Mouse (Mus musculus): ENCODE data around the gene Cage1. TPM values are rescaled to one million over a fixed set of nuclear protein-coding genes. Genes with fewer than 3 reads are reported as not detected.

The Cage1 gene
- polyA plus RNA-seq, 1 experiment from 2014 or later = 1.00 TPM

DNA sequence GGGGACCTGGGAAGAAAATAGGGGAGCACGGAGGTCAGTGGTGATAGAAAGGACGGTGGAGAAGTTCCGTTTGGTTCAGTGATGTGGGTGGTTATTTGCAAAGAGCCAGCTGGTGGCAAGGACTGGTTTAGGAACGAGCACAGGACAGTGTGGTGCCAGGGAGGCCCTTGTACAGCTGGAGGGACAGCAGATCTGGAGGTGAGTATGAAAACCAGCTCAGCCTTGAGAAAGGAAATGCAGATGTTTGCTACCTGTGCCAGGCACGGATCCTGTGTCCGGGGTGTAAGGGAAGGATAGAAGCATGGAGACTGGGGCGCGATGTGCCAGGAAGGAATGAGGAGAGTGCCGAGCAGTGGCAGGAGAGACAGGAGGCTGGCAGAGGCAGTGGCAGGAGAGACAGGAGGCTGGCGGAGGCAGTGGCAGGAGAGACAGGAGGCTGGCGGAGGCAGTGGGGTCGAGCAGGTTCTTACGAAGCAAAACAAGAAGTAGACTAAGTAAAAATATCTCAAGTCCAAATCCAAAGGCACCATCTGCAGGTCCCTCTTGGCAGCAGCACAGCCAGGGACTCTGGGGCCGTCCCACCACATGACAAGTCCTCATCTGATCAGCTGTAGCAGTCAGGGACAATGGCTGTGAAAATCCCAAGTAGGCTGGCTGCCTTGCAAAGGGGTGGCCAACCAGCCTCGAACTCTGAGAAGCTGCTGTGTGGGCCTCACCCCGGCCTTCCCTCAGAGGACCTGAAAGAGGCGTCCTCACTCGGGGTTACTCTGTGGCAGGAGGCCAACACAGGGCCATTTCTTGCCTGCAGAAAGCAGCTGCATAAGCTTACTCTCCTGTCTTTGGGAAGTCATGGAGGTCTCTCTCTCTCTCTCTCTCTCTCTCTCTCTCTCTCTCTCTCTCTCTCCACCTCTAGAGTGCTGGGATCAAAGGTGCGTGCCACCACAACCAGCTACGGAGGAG is 72.5 kb downstream of the Cage1 start:
- Histone ChIP-seq H3K4me1 (replicated peaks) (peaks cover 26% of the 10 kb centered on the region), H3K27ac (no peak overlapping the region), H3K9ac (peak overlapping the region; percentile 60; the same call in 1 of the 2 replicates), H3K27me3 (no peaks in the 10 kb centered on the region), H3K4me3 (peak overlapping the region; percentile 50), H3K4me2 (peak overlapping the region; percentile 75), H3K9me3 (replicated peaks) (no peaks in the 10 kb centered on the region), H3K36me3 (no peaks in the 10 kb centered on the region)
- 43% methylated on average over 20 of the region's 20 CpGs for WGBS
- no peak for ATAC-seq (replicated peaks; ENCODE audit: insufficient number of reproducible peaks, insufficient read depth, low FRiP score, low read depth)

DNA sequence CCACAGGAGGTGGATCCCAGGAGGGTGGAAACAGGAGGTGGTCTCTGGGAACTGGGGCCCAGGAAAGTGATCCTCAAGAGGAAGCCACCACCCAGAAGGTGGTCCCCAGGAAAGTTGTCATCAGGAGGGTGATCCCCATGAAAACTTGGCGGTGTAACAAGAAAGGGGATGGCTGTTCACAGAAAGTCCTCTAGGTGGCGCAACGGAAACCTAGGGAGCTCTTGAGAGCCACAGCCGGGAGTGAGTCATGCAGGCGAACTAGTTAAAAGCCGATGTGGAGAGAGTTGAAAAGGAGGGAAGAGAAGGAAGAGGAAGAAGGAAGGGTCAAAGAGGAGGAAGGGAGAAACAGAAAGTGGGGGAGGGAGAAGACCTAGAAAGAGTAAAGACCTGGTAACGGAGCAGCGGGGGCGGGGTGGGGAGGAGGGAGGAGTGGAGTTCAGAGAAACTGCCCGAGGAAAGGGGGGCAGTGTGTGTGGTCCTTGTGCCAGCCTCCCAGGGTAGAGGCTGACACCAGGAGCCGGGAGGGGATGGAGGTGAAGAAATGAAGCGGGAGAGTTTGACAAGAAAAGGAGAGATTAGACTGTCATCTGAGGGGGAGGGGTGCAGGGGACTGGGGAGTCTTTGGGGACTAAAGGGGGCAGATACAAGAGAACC is 73.4 kb downstream of the Cage1 start:
- H3K27me3 ChIP-seq = no peaks in the 10 kb centered on the region
- 3% methylated on average over 12 of the region's 12 CpGs for WGBS
- peak; percentile 35; the same call in 1 of the 2 replicates for ATAC-seq (replicated peaks; ENCODE audit: insufficient number of reproducible peaks, insufficient read depth, low FRiP score, low read depth)
- no peaks in the 10 kb centered on the region for H3K9me3 ChIP-seq (replicated peaks)
- H3K4me3 ChIP-seq = peak overlapping the region; percentile 50
- H3K36me3 ChIP-seq = no peaks in the 10 kb centered on the region
- H3K4me1 ChIP-seq (replicated peaks) = peaks cover 30% of the 10 kb centered on the region
- peak overlapping the region; percentile 60 for H3K9ac ChIP-seq
- 0 out of 2 replicates have a peak overlapping the region, but pooled peaks have one; percentile 33 for H3K27ac ChIP-seq
- peak overlapping the region; percentile 75 for H3K4me2 ChIP-seq

- H3K27ac ChIP-seq = no peak overlapping the region
- no peaks in the 10 kb centered on the region for H3K36me3 ChIP-seq
- WGBS = 78% methylated on average over 9 of the region's 9 CpGs
- no peaks in the 10 kb centered on the region for H3K27me3 ChIP-seq
- no peak overlapping the region for H3K4me3 ChIP-seq
- no peak overlapping the region for H3K4me2 ChIP-seq
- H3K4me1 ChIP-seq (replicated peaks) = peaks cover 30% of the 10 kb centered on the region
- no peak overlapping the region for H3K9ac ChIP-seq
- ATAC-seq (replicated peaks; ENCODE audit: insufficient number of reproducible peaks, insufficient read depth, low FRiP score, low read depth) = no peak
- no peaks in the 10 kb centered on the region for H3K9me3 ChIP-seq (replicated peaks)
Measured at GRCm38 (mm10) chr13:37962541-37962940, 74.3 kb downstream of the Cage1 start.

DNA sequence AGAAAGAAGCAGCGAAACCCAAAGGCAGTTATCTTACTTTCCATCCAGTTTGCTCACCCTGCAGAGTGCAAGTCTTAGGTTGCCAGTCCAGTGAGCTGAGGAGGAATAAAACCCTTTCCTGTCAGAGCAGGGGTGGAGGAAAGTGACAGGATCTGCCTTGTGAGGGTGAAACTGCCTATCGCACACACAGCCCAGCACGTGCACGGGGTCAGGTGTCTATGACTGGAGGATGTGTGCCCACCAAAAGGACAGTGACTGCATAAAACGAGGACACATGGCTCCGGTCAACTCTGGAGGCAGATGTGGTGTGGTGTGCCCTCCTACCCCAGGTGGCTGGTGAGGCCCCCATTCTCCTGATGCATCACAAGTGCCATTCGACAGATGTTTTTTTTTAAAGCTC is 76.9 kb downstream of the Cage1 start:
- Histone ChIP-seq H3K27ac (no peak overlapping the region), H3K27me3 (no peaks in the 10 kb centered on the region), H3K4me2 (no peak overlapping the region), H3K4me3 (no peak overlapping the region), H3K4me1 (replicated peaks) (peaks cover 18% of the 10 kb centered on the region), H3K9ac (no peak overlapping the region), H3K36me3 (no peaks in the 10 kb centered on the region), H3K9me3 (replicated peaks) (no peaks in the 10 kb centered on the region)
- ATAC-seq (replicated peaks; ENCODE audit: insufficient number of reproducible peaks, insufficient read depth, low FRiP score, low read depth) = no peak
- 83% methylated on average over 7 of the region's 7 CpGs for WGBS

- Histone ChIP-seq H3K27me3 (no peaks in the 10 kb centered on the region), H3K9me3 (replicated peaks) (no peaks in the 10 kb centered on the region), H3K4me3 (no peak overlapping the region), H3K27ac (peak overlapping the region; percentile 47), H3K9ac (no peak overlapping the region), H3K4me1 (replicated peaks) (peaks cover 13% of the 10 kb centered on the region), H3K36me3 (no peaks in the 10 kb centered on the region), H3K4me2 (no peak overlapping the region)
- no peak for ATAC-seq (replicated peaks; ENCODE audit: insufficient number of reproducible peaks, insufficient read depth, low FRiP score, low read depth)
- 73% methylated on average over 15 of the region's 15 CpGs for WGBS
Measured at GRCm38 (mm10) chr13:37959239-37959907, 77.5 kb downstream of the Cage1 start.

- Histone ChIP-seq H3K4me3 (no peak overlapping the region), H3K4me2 (no peak overlapping the region), H3K9me3 (replicated peaks) (no peaks in the 10 kb centered on the region), H3K36me3 (no peaks in the 10 kb centered on the region), H3K9ac (no peak overlapping the region), H3K27ac (peak overlapping the region; percentile 47), H3K27me3 (no peaks in the 10 kb centered on the region), H3K4me1 (replicated peaks) (peaks cover 6% of the 10 kb centered on the region)
- 69% methylated on average over 18 of the region's 18 CpGs for WGBS
- no peak for ATAC-seq (replicated peaks; ENCODE audit: insufficient number of reproducible peaks, insufficient read depth, low FRiP score, low read depth)
Measured at GRCm38 (mm10) chr13:37958498-37959238, 78.2 kb downstream of the Cage1 start.

Small RNA genes within 50 kb of the gene (microRNA-seq; reads per million reads assigned to microRNA genes)
- not detected for gene Gm27387

Other genes starting within 250 kb of the Cage1 start
- gene Ssr1, start 42.9 kb downstream of the Cage1 start, polyA plus RNA-seq (2015; fragmentation: Nextera tagmentation; extraction: Ambion mirVana) = 78.6 and 79.1 TPM in 2 replicates
- gene Riok1, start 74 bp downstream of the Cage1 start, polyA plus RNA-seq (2015; fragmentation: Nextera tagmentation; extraction: Ambion mirVana) = 29.6 and 31.3 TPM in 2 replicates
- gene Dsp, start 114.2 kb upstream of the Cage1 start, polyA plus RNA-seq (2015; fragmentation: Nextera tagmentation; extraction: Ambion mirVana) = 35.1 and 35.2 TPM in 2 replicates
- gene Snrnp48, start 167.9 kb upstream of the Cage1 start, polyA plus RNA-seq (2015; fragmentation: Nextera tagmentation; extraction: Ambion mirVana) = 18.8 and 24.6 TPM in 2 replicates

All from heart, embryonic 15.5 days (tissue).